Mouse (Mus musculus) kidney, postnatal 0 days (tissue): ENCODE measurements around the gene Gm13277. TPM values are rescaled to one million over a fixed set of nuclear protein-coding genes. Genes with fewer than 3 reads are reported as not detected.
A peak's percentile ranks its signal among the peaks of the same experiment; 100 is the strongest.
"Not testable (repeated sequence)": the region's sequence is repeated elsewhere in the genome, so short reads cannot be mapped to it uniquely, and the experiment has no call there.

Experiments used
- ATAC-seq: fragments of 200-750 bp; cut with Nextera tagmentation; replicated peaks from 2 replicates; pipeline ENCODE4 v1.8.0; 2017; ENCODE audit warnings: low read depth, moderate number of reproducible peaks, moderate TSS enrichment, moderate library complexity; ENCODE audit not compliant: low FRiP score
- DNase-seq: peaks from one replicate; pipeline ENCODE4 v3.0.0-alpha.2; 2016; ENCODE audit warnings: low spot score
- H3K27ac ChIP-seq: fragments of 300-500 bp; sonication (generic); 2 replicates; pipeline ENCODE4 v1.5.1; 2014; ENCODE audit warnings: mild to moderate bottlenecking
- H3K27me3 ChIP-seq: fragments of 300-500 bp; sonication (generic); 2 replicates; pipeline ENCODE4 v1.6.1; 2014; ENCODE audit warnings: low read length, mixed read lengths; ENCODE audit not compliant: insufficient read depth
- H3K36me3 ChIP-seq: fragments of 300-500 bp; sonication (generic); 2 replicates; pipeline ENCODE4 v1.6.1; 2014; ENCODE audit warnings: low read length, mixed read lengths; ENCODE audit not compliant: insufficient read depth
- H3K4me1 ChIP-seq: fragments of 300-500 bp; sonication (generic); replicated peaks from 2 replicates; pipeline ENCODE4 v1.6.1; 2014; ENCODE audit warnings: antibody characterized with exemption, low read length, mixed read lengths; ENCODE audit not compliant: insufficient read depth
- H3K4me2 ChIP-seq: fragments of 300-500 bp; sonication (generic); 2 replicates; pipeline ENCODE4 v1.6.1; 2014; ENCODE audit warnings: mild to moderate bottlenecking, low read length, moderate library complexity, mixed read lengths
- H3K4me3 ChIP-seq: fragments of 300-500 bp; sonication (generic); replicated peaks from 2 replicates; pipeline ENCODE4 v1.5.1; 2014; ENCODE audit warnings: low read depth, low read length
- H3K9ac ChIP-seq: fragments of 300-500 bp; sonication (generic); 2 replicates; pipeline ENCODE4 v1.6.1; 2014; ENCODE audit warnings: low read depth, low read length
- H3K9me3 ChIP-seq: fragments of 300-500 bp; sonication (generic); replicated peaks from 2 replicates; pipeline ENCODE4 v1.6.1; 2016; ENCODE audit warnings: low read length, inconsistent platforms, mixed read lengths
- CTCF ChIP-seq: IDR thresholded peaks from 2 replicates; pipeline ENCODE4 v1.5.1; 2016; ENCODE audit warnings: antibody characterized with exemption, low read depth, mild to moderate bottlenecking, moderate library complexity
- WGBS: fragments of 180-500 bp; shearing (Covaris S2); extraction: QIAGEN DNeasy Blood & Tissue Kit; methylation state at CpG from one replicate; pipeline ENCODE4 v1.1.7; 2014; 5-methylcytosine and 5-hydroxymethylcytosine counted together
- polyA plus RNA-seq: library from polyadenylated mRNA; unstranded; fragments of >200 nt; fragmentation: Nextera tagmentation; extraction: Ambion mirVana; gene quantifications from 2 replicates; pipeline ENCODE4 v1.2.1, GENCODE M21; 2015

Gene Gm13277
- polyA plus RNA-seq, 1 experiment from 2014 or later, result not detected

DNA sequence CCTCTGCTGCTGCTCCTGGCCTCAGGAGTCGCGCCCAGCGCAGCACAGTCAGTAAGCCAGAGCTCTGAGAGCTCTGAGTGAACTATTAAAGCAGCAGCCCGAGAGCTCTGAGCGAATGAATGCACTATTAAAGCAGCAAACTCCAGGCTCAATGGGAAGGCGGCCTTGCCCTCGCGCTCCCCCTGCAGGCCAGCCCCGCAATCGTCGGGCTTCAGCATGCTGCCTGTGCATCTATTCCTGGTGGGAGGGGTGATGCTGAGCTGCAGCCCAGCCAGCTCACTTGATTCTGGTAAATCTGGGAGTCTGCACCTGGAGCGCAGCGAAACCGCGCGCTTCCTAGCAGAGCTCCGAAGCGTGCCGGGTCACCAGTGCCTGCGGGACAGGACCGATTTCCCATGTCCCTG is 30.8 kb upstream of the Gm13277 start:
- Histone ChIP-seq H3K4me2 (peak overlapping the region; percentile 75), H3K27ac (peak overlapping the region; percentile 98), H3K4me3 (peak overlapping the region; percentile 46), H3K9ac (peak overlapping the region; percentile 65)
- peak; percentile 71 for TF ChIP-seq CTCF
- ATAC-seq (peak; percentile 100), DNase-seq (peak; percentile 96)
- not testable (repeated sequence) for H3K4me1 ChIP-seq, H3K9me3 ChIP-seq, H3K27me3 ChIP-seq, H3K36me3 ChIP-seq
- WGBS, result under 1% methylated on average over 11 of the region's 21 CpGs

DNA sequence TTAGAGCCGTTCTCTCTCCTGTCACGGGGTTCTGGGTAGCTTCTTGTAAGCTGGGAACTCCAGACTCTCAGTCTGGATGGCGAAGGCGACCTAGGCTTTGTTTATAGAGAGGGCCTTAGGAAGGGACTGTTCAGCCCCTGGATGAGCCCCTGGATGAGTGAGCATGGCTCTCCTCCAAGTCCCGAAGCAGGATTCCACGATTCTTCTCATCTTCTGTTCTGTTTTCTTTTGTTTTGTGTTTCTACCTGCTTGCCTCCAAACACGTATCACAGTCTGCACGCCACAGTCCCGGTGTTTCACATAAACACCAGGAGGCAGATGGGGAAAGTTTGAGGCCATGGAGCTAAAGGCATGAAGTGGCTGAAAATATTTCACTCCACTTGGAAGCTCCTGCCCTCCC is 29.7 kb upstream of the Gm13277 start:
- not testable (repeated sequence) for DNase-seq, H3K4me1 ChIP-seq, ATAC-seq, H3K9ac ChIP-seq, H3K4me3 ChIP-seq, H3K36me3 ChIP-seq, H3K9me3 ChIP-seq, H3K4me2 ChIP-seq, H3K27ac ChIP-seq, H3K27me3 ChIP-seq
- 87% methylated on average over 8 of the region's 9 CpGs for WGBS

DNA sequence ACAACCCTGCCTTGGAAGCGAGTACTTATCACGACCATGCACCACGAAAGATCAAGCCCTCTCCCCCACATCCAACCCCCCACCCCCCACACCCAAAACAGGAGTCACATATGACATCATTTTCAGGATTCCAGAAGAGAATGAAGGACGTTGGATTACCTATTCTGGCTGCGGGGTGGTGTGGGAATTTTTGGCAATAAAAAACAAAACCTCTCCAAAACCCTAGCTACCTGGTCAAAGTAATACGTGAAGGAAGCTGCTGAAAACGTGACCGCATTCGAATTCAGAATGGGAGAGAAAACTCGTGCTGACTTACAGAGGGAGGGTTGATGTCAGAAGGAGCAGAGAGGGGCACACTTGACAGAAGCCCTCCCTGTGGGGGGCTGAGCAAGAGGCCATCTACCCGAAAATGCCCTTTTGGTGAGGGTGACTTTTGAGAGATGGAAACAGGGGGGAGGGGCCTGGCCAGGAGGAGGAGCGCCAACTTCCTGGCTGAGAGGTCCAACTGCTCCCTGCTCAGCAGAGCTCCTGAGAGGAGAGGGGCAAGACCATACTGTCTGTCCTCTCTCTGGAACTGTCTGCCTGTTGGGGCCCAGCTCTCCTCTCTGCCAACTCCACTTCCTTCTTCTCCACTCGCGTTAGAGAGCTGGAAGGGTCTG is 28.7 kb upstream of the Gm13277 start, which contains the start of gene Gm13283:
Gene Gm13283, plus strand, starts transcription at position 510 of the 659 bp plus-strand sequence.
- H3K36me3 ChIP-seq, ATAC-seq, DNase-seq, H3K4me1 ChIP-seq, H3K9ac ChIP-seq, H3K9me3 ChIP-seq, H3K27me3 ChIP-seq: not testable (repeated sequence)
- Histone ChIP-seq H3K27ac (peak within 1 kb of the TSS; percentile 73), H3K4me2 (peak within 1 kb of the TSS; percentile 34; the same call in 1 of the 2 replicates), H3K4me3 (peak within 1 kb of the TSS; percentile 16; the same call in 1 of the 2 replicates)
- WGBS, result 20% methylated on average over 7 of the region's 14 CpGs

DNA sequence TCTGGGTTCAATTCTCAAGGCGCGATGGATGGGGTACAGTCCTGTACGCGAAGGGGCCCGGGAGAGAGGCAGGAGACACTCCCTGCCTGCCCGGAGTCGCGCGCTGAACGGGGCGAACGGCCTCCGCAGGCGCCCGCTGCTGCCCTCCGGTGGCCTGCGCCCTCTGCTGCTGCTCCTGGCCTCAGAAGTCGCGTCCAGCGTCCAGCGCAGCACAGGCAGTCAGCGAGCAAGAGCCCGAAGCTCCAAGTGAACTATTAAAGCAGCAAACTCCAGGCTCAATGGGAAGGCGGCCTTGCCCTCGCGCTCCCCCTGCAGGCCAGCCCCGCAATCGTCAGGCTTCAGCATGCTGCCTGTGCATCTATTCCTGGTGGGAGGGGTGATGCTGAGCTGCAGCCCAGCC is 28.0 kb upstream of the Gm13277 start:
- DNase-seq, result peak; percentile 93
- not testable (repeated sequence) for H3K36me3 ChIP-seq, H3K9me3 ChIP-seq, H3K4me1 ChIP-seq, H3K9ac ChIP-seq, H3K27me3 ChIP-seq, ATAC-seq
- Histone ChIP-seq H3K4me2 (peak overlapping the region; percentile 34; the same call in 1 of the 2 replicates), H3K4me3 (peak overlapping the region; percentile 16; the same call in 1 of the 2 replicates), H3K27ac (peak overlapping the region; percentile 73)
- TF ChIP-seq CTCF, result peak; percentile 72
- under 1% methylated on average over 24 of the region's 28 CpGs for WGBS

- H3K9me3 ChIP-seq, H3K4me1 ChIP-seq, H3K36me3 ChIP-seq, H3K9ac ChIP-seq, ATAC-seq, H3K4me3 ChIP-seq, H3K4me2 ChIP-seq, DNase-seq, H3K27me3 ChIP-seq, H3K27ac ChIP-seq: not testable (repeated sequence)
- 75% methylated on average over 6 of the region's 8 CpGs for WGBS
- 0 out of 2 replicates have a peak, but pooled peaks have one; percentile 8 for TF ChIP-seq CTCF
Measured at GRCm38 (mm10) chr4:88761776-88762175, 26.7 kb upstream of the Gm13277 start.

DNA sequence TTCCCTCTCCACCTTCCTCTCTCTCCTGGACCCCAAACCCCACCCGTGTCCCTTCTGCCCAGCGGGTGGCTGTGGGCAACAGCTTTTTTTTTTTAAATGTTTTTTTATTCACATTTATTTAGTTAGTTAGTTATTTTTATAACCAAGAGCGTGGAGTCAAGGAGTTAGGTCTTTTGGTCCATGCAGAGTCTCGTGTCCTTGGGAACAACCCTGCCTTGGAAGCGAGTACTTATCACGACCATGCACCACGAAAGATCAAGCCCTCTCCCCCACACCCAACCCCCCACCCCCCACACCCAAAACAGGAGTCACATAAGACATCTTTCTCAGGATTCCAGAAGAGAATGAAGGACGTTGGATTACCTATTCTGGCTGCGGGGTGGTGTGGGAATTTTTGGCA is 26.1 kb upstream of the Gm13277 start:
- not testable (repeated sequence) for H3K9ac ChIP-seq, H3K27ac ChIP-seq, H3K4me1 ChIP-seq, H3K9me3 ChIP-seq, DNase-seq, ATAC-seq, H3K36me3 ChIP-seq, H3K4me3 ChIP-seq, H3K27me3 ChIP-seq, H3K4me2 ChIP-seq
- 53% methylated on average over 9 of the region's 9 CpGs for WGBS
